Mouse (Mus musculus) lung, postnatal 4 days (tissue): ENCODE measurements around the gene Slc27a5.

Experiments used
- DNase-seq, 2 experiments: peaks; one replicate each; pipeline ENCODE4 v3.0.0; 2021

Slc27a5 gene

DNA sequence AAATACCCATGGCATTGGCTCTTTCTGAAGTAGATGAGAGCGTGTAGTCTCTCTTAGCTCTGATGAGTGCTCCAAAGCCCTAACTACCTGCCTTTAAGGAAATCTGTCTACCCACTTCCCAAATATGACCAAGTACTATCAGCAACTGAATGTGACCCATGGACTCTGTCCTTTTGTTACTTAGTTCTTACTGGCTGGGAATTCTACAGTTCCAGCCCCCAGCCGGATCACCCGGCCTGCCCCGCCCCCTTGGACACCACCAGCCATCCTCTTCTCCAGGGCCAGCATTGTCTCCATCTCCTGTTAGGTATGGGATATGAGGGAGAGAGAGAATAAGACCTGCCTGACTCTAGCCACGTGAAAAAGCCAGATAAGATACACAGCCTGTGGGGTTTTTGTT, at the start of gene Slc27a5:
Gene Slc27a5 (minus strand): TSS at position 140 of the 400 bp plus-strand sequence.
- no peak for DNase-seq

DNA sequence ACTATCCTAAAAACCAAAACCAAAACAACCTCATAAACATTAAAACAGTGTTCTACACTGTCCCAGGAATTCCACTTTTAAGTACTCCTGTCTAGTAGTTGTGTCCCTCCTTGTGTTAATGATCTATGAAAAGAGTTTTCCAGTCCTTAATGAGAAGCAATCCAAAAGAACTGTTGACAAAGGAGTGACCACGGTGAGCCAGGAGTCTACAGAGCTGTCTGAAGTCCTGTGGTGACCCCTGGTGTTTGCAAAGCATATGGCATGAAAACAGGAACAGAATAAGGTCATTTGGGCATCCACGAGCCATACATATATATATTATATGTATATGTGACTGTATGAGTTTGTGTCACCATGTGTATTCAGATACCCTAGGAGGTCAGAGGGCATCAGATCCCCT, 48.1 kb upstream of the Slc27a5 start:
- peak in 1 of 2 experiments; percentile 81 for DNase-seq

DNA sequence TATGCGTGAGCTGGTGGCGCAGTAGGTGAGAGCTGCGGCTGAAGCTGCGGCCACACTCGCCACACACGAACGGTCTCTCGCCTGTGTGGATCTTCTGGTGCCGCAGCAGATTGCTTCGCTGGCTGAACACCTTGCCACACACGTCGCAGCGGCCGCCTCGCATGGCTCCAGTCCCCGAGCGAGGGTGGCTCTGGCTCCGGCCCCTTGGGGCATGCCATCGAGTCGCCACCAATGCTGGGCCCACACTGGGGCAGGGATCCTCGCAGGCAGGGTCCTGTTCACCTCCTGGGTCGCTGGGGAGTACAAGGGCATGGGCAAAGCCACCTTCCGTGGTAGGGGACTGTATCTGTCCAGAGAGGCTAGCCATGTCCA, 46.2 kb upstream of the Slc27a5 start:
- DNase-seq: no peak

DNA sequence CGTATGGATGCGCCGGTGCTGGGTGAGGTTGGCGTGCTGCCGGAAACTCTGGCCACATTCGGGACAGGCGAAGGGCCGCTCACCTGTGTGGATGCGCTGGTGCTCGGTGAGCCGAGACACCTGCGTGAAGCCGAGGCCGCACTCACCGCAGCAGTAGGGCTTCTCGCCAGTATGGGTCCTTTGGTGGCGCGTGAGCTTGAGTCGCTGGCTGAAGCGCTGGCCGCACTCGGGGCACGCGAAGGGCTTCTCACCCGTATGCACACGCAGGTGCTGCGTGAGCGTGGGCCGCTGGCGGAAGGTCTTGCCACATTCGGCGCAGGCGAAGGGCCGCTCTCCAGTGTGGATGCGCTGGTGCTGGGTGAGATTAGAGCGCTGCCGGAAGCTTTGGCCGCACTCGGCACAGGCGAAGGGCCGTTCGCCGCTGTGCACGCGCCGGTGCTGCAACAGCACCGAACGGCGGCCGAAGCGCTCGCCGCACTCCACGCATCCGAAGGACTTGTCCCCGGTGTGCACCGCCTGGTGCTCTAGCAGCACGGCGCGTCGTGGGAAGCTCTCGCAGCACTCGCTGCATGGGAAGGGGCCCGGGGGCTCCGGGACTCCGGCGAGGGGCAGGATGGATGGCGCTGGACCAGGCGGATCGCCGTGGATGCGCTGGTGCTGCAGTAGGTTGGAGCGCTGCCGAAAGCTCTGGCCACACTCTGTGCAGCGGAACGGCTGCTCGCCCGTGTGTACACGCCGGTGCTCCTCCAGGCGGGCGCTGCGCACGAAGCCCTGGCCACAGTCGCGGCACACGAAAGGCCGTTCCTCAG, 45.7 kb upstream of the Slc27a5 start:
- peak in 1 of 2 experiments; percentile 31 for DNase-seq

DNA sequence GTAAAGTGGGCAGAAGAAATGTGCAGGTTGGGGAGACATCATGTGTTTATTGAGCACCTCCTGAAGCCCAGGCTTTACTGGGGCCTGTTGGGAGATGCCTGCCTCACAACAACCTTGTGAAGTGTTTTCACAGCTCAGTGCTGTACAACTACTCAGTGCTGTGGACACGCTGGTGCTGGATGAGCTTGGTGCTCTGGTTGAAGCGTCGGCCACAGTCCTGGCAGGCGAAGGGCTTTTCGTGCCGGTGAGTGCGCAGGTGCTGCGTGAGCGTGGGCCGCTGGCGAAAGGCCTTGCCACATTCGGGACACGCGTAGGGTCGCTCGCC, 45.1 kb upstream of the Slc27a5 start:
- no peak for DNase-seq

DNA sequence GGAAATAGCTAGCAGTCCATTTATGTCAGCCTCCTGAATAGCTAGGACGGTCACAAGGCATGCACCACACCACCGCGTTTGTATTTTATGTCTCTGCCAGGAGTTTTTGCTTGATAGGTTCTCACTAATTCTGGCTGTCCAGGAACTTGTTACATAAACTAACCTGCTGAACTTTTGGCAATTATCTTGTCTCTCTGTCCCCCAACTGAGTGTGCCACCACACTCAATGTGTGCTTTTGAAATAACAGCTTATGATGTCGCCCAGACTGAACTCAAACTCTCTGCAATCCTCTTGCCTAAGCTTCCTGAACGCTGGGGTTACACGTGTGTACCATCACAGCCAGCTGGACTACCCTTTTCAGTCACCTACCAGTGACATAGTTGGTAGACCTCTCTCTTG, 44.5 kb upstream of the Slc27a5 start:
- DNase-seq: no peak

DNA sequence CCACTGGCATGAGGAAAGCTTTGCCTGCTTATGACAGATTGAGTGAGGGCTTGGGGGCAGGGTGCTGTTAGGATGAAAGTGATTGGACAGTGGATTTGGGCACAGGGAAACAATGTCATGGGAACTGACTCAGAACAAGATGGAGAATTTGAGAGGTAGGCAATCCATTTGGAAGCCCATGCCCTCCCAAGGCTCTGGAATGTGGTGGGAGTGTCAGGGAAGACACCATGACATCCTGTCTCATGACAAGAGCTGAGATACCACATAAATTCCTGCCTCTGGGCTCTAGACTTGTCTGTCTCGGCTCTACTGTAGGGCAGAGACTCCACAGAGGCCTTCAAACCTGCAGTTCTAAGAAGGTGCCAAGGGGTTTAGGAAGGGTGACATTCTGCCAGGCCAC, 43.3 kb upstream of the Slc27a5 start:
- no peak for DNase-seq

DNA sequence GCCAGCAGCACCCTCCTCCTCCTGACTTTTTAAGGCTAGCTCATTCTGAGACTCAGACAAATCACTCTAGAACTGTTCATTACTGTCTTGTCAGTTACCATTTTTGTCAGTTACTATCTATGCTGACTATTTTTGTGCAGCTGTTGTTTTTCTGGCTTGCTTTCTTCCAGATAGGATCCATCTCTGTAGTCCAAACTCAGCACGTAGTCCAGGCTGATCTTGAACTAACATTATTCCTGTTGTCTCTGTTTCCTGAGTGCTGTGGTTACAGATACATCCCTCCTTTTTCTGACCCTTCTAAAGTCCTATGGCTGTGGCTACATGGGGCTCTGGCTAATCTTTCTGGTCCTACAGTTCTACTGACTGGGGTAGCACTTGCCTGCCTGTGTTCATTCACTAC, 41.2 kb upstream of the Slc27a5 start:
- no peak for DNase-seq

DNA sequence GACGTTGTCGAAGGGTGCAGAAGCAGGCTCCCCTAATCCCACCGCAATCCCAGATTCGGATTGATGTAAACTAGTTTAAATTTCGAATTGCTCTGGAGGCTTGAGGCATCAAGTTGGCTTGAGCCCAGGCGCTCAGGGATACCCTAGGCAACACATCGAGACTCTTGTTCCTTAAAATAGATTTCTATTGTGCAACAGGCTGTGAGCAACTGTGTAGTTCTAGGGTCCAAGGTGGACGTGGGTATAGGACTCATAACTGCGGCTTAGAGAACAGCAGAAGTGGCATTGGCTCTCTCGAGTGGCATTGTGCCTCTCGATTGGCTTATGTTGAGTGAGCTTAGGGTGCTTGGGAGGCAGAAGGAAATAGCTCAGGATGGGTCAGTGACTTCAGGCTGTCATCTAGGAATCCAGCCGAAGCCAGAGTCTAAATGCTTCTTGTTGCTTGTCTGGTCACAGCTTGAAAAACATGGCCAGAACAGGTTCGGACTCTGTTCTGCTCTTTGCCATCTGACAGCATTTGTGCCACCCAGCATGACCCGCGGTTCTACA, 40.7 kb upstream of the Slc27a5 start:
- DNase-seq: no peak

DNA sequence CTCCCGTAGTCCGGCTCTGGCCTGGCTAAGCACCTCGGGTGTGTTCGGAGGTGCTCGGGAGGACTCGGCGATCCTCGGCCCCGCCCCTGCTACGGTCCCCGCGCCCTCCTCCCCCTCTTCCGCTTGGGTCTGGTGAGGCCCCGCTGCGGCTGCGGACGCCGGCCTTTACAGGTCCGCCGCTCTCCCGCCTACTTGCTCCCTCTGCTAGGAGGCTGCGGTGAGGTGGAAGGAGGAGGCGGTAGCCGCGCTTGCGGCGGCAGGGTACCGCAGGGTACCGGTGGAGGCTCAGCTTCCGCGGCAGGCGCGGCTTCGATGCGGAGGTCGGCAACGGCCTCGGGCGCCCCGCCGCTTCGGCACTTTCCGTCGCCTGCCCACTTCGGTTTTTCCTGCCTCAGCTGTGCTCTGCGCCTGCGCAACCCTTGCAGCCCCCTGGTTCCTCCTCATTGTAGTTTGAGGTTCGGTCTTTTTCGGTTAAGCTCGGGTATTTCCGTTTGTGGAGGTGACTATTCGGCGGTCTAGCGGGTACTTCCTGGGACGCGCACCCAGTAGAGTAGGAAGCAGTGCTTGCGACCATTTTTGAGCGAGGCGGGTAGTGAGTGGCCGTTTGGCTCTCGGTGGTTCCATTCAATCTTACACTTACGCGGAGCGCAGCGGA, 40.0 kb upstream of the Slc27a5 start, which contains the start of gene Ube2m:
Gene Ube2m (minus strand): TSS at position 375 of the 655 bp plus-strand sequence.
- peak; percentile 98 to 99 for DNase-seq

DNA sequence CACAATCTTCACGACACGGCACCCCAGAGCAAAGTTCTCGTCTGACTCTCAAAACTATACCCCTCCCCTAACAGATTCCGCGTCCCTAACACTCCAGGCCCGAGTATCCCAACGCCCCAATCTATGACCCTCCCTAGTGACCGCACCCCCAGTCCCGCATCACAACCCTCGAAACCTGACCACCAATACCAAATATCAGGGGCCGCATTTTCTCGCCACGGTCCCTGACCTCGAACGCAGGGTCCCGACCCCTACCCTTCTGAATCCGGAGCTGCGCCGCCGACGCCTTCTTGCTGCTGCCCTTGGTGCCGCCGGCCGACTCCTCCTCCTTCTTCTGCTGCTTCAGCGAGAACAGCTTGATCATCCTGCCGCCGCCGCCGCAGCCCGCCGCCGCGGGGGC, 39.4 kb upstream of the Slc27a5 start:
- no peak for DNase-seq

DNA sequence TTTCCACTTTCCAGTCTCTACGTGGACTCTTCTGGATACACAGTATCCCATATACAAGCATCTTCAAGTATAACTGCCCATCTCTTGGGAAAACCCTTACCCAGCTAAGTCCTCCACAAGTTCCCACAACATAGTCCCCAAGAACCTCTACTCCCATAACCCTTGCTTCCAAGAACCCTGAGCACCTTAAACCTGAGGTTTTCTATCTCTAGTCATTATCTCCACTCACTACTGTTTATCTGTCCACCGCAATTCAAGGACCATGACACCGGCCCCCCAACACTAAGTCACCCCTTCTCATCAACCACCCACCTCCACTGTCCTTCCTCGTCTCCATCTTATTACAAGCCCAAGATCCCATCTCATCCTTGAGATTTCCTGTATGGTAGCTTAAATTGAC, 38.8 kb upstream of the Slc27a5 start:
- DNase-seq: no peak

DNA sequence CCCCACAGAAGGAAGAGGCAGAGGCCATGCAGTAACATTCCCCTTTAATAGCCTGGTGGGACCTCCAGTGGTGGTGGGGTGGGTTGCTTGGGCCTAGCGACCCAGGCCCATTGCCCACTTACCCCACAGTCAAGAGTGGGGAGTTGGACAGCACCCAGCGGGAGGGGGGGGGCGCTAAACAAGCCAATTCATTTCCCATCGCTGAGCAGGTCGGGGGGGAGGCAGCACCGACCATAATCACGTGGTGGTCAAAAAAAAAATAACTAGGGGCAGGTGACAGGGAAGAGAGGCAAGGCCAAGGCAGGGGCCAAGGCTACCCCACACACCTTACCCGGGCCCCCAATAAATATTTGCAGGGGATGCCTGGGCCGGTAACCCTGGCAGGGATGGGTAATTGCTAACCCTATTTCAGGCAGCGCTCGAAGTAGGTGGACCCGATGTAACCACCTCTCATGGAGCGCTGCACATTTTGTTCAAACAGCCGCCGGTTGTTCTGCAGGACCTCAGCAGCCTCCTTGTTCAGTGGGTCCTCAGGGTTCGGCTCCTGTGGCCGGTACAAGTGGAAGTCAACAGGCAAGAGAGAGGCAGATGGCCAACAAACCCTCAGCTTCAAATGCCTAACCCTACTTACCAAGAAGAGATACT, 37.3 kb upstream of the Slc27a5 start:
- no peak for DNase-seq

DNA sequence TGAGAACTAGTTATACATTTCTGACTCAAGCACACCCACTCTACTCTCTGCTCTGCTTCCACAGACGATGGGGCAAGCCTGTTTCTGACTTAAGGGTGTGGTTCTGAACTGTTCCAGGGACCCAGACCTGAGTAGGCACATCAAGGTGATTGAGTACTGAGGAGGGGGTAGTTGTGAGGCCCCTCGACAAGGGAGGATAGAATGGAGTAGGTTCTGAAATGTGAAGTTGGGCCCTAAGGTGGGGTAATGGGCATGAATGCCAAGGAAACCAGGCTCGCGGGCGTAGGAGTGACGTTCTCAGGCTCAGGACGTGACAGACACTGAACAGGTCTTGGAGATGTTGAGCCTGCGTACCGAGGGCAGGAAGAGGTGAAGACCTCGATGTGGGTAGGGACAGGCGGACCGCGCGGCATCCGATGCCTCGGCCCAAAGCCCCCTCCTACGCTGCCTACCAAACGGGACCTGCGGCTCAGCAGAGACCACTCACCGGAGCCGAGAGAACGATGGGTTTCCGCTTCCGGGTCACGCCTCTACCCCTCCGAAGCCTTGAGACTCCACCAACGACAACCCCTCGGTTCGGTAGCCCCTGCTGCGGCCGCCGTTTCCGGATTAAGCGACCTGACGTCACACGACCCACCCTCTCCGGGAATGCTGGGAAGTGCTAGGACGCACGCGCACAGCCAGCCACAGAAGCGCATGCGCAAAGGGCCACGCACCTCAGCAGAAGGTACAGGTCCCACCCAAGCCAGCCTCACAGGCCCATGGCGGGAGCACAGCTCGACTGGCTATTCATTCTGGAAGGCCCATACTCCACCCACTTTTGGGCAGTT, 36.4 kb upstream of the Slc27a5 start, which contains the start of gene Chmp2a:
Gene Chmp2a (minus strand): TSS at position 660 of the 830 bp plus-strand sequence.
- DNase-seq: peak; percentile 97 to 98

DNA sequence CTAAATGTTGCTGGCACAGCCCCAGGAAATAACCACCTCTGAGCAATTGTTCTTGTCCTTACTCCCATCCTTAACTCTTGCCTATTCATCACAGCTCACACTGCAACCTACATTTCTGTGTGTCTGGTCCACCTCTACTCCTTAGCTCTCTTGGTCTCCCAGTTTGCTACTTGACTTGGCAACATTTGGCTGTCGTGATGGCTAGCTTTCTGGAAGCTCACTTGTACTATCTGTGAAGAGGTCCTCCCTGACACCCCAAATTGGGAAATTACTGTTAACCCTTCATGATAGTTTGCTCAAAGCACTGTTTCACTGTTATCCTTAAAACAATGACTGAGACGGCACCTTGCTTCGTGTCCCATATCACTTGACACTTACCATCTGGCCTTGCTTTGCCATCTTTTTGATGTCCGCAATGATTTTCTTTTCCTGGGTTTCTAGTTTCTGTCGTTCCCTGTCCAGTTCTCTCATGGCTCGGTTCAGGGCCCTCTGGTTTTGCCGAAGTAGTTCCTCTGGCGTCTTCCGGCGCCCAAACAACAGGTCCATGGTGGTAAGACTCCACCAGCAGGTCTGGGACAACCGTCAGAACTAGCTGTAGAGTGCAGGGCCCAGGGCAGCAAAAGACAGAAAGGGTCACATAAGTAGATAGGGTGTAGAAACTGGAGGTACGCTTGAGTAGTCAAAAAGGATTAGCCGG, 35.6 kb upstream of the Slc27a5 start:
- no peak for DNase-seq

DNA sequence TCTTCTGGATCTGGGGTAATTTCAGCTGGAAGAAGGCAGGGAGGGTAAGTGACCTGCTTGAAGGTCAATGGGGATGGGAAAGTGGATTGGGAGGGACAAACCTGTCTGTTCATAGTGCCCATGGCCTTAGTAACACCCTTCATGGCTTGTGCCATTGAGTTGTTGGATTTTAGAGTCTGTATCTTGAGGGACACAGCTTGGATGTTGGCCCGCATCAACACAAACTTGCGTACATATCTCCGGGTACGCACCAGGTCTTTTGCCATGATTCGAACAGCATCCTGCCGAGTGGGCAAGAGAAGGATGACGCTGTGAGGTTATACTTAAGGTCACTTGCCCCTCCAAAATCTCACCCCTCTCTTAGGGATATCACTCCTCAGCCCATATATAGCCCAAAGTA, 34.5 kb upstream of the Slc27a5 start:
- DNase-seq: no peak

DNA sequence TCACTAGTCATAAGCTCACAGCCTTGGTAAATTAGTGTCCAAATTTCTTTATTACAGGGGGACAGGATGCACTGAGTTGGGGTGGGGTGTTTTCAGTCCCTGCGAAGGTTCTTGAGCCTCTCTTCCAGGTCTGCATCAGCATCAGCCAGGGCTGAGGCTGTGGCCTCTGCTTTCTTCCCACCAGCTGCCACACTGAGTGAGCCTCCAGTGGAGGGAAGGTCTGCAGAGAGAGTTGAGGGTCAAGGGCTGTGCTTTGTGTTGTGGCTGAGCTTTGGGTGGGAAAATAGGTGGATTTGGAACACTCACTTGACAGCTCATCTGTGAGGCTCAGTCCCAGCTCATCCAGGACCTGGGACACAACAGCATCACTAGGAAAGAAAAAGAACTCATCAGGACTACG, 34.0 kb upstream of the Slc27a5 start:
- DNase-seq: no peak

DNA sequence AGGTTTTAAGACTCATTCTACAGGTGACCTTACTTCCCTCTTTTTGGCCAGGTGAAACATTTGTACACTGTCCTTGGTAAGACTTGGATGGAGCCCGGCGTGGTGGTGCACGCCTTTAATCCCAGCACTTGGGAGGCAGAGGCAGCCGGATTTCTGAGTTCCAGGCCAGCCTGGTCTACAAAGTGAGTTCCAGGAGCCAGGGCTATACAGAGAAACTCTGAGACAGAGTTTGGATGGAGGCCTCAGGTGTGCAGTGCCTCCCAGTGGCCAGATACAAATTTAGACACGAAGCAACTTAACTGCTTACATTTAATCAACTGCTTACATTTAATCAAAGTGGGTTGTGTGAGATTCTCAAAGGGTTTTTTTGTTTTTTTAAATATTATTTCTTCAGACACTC, 33.1 kb upstream of the Slc27a5 start:
- peak in 1 of 2 experiments; percentile 47 for DNase-seq

DNA sequence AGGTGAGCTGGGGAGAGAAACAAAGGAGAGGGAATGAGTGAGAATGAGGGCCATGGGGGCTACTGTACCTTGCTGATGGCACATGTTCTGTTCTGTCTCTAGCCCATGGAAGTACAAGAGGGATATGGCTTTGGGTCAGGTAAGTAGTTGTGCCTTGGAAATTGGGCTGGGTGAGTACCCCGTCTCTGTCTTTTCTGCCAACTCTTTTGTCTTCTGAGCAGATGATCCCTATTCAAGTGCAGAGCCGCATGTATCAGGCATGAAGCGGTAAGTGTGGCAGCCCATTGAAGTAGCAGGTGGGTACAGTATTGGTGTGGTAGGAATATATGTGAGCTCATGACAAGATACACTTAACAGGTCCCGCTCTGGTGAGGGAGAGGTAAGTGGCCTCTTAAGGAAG, 31.0 kb upstream of the Slc27a5 start:
- DNase-seq: no peak

DNA sequence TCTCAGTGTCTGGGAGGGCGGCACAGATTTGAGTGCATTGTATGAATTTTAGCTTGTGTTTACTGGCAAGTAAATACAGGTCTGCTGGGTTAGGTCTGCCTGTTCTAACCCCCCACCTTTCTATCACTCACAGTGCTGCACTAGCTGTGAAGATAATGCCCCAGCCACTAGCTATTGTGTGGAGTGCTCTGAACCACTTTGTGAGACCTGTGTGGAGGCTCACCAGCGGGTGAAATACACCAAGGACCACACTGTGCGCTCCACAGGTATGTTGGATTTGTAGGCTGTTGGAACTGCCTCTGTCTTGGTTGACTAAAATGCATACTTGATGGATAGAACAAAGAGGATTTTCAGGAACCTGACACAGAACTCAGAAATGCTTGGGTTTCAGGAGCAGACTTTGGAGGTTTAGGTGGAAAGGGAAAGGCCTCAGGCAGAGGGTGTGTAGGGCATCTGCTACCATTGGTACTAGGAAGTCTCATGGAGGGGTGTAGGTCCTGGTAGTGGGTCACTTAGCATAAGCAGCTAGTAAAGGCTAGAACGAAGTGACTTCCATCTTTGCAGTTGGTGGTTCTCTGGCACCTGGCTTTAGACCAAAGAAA, 27.6 kb upstream of the Slc27a5 start:
- no peak for DNase-seq

DNA sequence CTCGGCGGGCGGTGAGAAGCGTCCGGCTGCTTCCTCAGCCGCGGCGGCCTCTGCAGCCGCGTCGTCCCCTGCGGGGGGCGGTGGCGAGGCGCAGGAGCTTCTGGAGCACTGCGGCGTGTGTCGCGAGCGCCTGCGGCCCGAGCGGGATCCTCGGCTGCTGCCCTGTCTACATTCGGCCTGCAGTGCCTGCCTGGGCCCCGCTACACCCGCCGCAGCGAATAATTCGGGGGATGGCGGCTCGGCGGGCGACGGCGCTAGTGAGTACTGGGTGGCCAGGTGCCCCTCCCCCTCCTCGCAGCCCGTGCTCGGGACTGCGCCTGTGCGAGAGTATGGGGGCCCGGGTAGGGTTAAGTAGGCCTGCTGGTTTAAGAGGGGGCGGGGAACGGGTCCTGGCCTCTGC, 26.8 kb upstream of the Slc27a5 start:
- DNase-seq: peak; percentile 83 to 87
